Mouse (Mus musculus) hindbrain, postnatal 0 days (tissue): ENCODE measurements around the gene Serpina12. TPM values are rescaled to one million over a fixed set of nuclear protein-coding genes. Genes with fewer than 3 reads are reported as not detected.

Experiments
- ATAC-seq: fragments of 200-750 bp; cut with Nextera tagmentation; 2 replicates; pipeline ENCODE4 v1.8.0; 2017; ENCODE audit warnings: mild to moderate bottlenecking, moderate TSS enrichment, moderate library complexity
- DNase-seq: peaks from one replicate; pipeline ENCODE4 v3.0.0-alpha.2; 2015; ENCODE audit warnings: low spot score
- H3K27ac ChIP-seq: fragments of 300-500 bp; sonication (generic); 2 replicates; pipeline ENCODE4 v1.5.1; 2014; ENCODE audit warnings: mild to moderate bottlenecking
- H3K27me3 ChIP-seq: fragments of 300-500 bp; sonication (generic); 2 replicates; pipeline ENCODE4 v1.6.1; 2014; ENCODE audit warnings: low read length, mixed read lengths; ENCODE audit not compliant: insufficient read depth
- H3K36me3 ChIP-seq: fragments of 300-500 bp; sonication (generic); 2 replicates; pipeline ENCODE4 v1.6.1; 2014; ENCODE audit warnings: low read length, mixed read lengths; ENCODE audit not compliant: insufficient read depth
- H3K4me1 ChIP-seq: fragments of 300-500 bp; sonication (generic); 2 replicates; pipeline ENCODE4 v1.6.1; 2014; ENCODE audit warnings: antibody characterized with exemption, low read length, mixed read lengths; ENCODE audit not compliant: insufficient read depth
- H3K4me2 ChIP-seq: fragments of 300-500 bp; sonication (generic); 2 replicates; pipeline ENCODE4 v1.6.1; 2014; ENCODE audit warnings: low read depth, mild to moderate bottlenecking, low read length, moderate library complexity, mixed read lengths
- H3K4me3 ChIP-seq: fragments of 300-500 bp; sonication (generic); 2 replicates; pipeline ENCODE4 v1.5.1; 2014; ENCODE audit warnings: low read length
- H3K9ac ChIP-seq: fragments of 300-500 bp; sonication (generic); replicated peaks from 2 replicates; pipeline ENCODE4 v1.6.1; 2014; ENCODE audit warnings: mild to moderate bottlenecking, low read length, moderate library complexity, mixed read lengths
- H3K9me3 ChIP-seq: fragments of 300-500 bp; sonication (generic); 2 replicates; pipeline ENCODE4 v1.6.1; 2016; ENCODE audit warnings: low read length, mixed read lengths
- CTCF ChIP-seq: IDR thresholded peaks from 2 replicates; pipeline ENCODE4 v1.5.1; 2016; ENCODE audit warnings: antibody characterized with exemption, control low read depth, low read depth
- WGBS: fragments of 180-500 bp; shearing (Covaris S2); extraction: QIAGEN DNeasy Blood & Tissue Kit; methylation state at CpG from one replicate; pipeline ENCODE4 v1.1.7; 2014; 5-methylcytosine and 5-hydroxymethylcytosine counted together
- polyA plus RNA-seq: library from polyadenylated mRNA; unstranded; fragments of >200 nt; fragmentation: Nextera tagmentation; extraction: Ambion mirVana; gene quantifications from 2 replicates; pipeline ENCODE4 v1.2.1, GENCODE M21; 2015
- total RNA-seq: library from RNA; depleted of rRNA; stranded (reverse); fragments of >200 nt; gene quantifications from 2 replicates; pipeline ENCODE4 v1.2.3, GENCODE M21; 2014

Serpina12 gene
- total and polyA plus RNA-seq, 2 experiments from 2014 or later, result not detected

GRCm38 (mm10) chr12:104066241-104066640 is 22.0 kb upstream of the Serpina12 start:
- ATAC-seq (no peak), DNase-seq (peak; percentile 84)
- no peak overlapping the region for H3K9ac ChIP-seq
- no peak overlapping the region for H3K4me2 ChIP-seq
- no peaks in the 10 kb centered on the region for H3K9me3 ChIP-seq
- H3K27me3 ChIP-seq, result no peaks in the 10 kb centered on the region
- no peaks in the 10 kb centered on the region for H3K36me3 ChIP-seq
- H3K4me1 ChIP-seq, result no peaks in the 10 kb centered on the region
- no peak overlapping the region for H3K27ac ChIP-seq
- no peak overlapping the region for H3K4me3 ChIP-seq
- 25% methylated on average over 8 of the region's 8 CpGs for WGBS
- TF ChIP-seq CTCF, result peak; percentile 85

GRCm38 (mm10) chr12:104064996-104065395 is 20.8 kb upstream of the Serpina12 start:
- no peak for DNase-seq
- Histone ChIP-seq H3K36me3 (no peaks in the 10 kb centered on the region), H3K27ac (no peak overlapping the region), H3K9ac (no peak overlapping the region), H3K4me1 (no peaks in the 10 kb centered on the region), H3K27me3 (no peaks in the 10 kb centered on the region), H3K4me3 (no peak overlapping the region), H3K9me3 (no peaks in the 10 kb centered on the region), H3K4me2 (no peak overlapping the region)
- TF ChIP-seq CTCF, result no peak
- ATAC-seq, result no peak
- 75% methylated on average over 4 of the region's 4 CpGs for WGBS

GRCm38 (mm10) chr12:104064532-104064931 is 20.3 kb upstream of the Serpina12 start:
- no peak for ATAC-seq
- WGBS, result 51% methylated on average over 4 of the region's 4 CpGs
- Histone ChIP-seq H3K9me3 (no peaks in the 10 kb centered on the region), H3K27ac (no peak overlapping the region), H3K4me3 (no peak overlapping the region), H3K9ac (no peak overlapping the region), H3K4me2 (no peak overlapping the region), H3K27me3 (no peaks in the 10 kb centered on the region), H3K4me1 (no peaks in the 10 kb centered on the region), H3K36me3 (no peaks in the 10 kb centered on the region)
- no peak for TF ChIP-seq CTCF
- no peak for DNase-seq

GRCm38 (mm10) chr12:104061862-104062261 is 17.6 kb upstream of the Serpina12 start:
- Histone ChIP-seq H3K27me3 (no peaks in the 10 kb centered on the region), H3K9me3 (no peaks in the 10 kb centered on the region), H3K4me3 (no peak overlapping the region), H3K4me2 (no peak overlapping the region), H3K9ac (no peak overlapping the region), H3K36me3 (no peaks in the 10 kb centered on the region), H3K4me1 (peaks cover 5% of the 10 kb centered on the region; the same call in 1 of the 2 replicates), H3K27ac (no peak overlapping the region)
- ATAC-seq, result no peak
- no peak for TF ChIP-seq CTCF
- 57% methylated on average over 2 of the region's 2 CpGs for WGBS
- DNase-seq, result no peak

DNA sequence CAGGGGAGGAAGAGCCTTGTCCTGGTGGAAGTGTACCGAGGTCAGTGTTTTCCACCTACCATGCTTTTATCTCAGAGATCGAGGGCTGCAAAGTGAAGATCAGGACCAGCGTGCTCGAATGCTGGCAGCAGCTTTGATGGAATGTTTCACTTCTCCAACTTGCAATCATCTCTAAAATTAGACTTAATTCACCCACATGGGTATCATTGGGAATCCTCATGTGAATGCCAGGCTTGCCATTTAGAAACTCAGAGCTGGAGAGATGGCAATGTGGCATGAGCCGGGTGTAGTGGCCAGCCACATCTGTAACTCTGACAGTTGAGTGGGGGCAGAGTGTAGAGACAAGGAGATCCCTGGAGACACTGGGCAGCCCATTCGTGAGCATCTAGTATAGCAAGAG is 15.9 kb upstream of the Serpina12 start:
- no peaks in the 10 kb centered on the region for H3K27me3 ChIP-seq
- no peak for TF ChIP-seq CTCF
- no peak overlapping the region for H3K4me3 ChIP-seq
- H3K36me3 ChIP-seq, result no peaks in the 10 kb centered on the region
- no peak overlapping the region for H3K9ac ChIP-seq
- H3K4me1 ChIP-seq, result peaks cover 5% of the 10 kb centered on the region; the same call in 1 of the 2 replicates
- DNase-seq (no peak), ATAC-seq (no peak)
- WGBS, result 72% methylated on average over 6 of the region's 6 CpGs
- H3K9me3 ChIP-seq, result no peaks in the 10 kb centered on the region
- H3K27ac ChIP-seq, result no peak overlapping the region
- no peak overlapping the region for H3K4me2 ChIP-seq

GRCm38 (mm10) chr12:104057531-104057930 is 13.3 kb upstream of the Serpina12 start:
- 81% methylated on average over 7 of the region's 7 CpGs for WGBS
- H3K36me3 ChIP-seq, result no peaks in the 10 kb centered on the region

DNA sequence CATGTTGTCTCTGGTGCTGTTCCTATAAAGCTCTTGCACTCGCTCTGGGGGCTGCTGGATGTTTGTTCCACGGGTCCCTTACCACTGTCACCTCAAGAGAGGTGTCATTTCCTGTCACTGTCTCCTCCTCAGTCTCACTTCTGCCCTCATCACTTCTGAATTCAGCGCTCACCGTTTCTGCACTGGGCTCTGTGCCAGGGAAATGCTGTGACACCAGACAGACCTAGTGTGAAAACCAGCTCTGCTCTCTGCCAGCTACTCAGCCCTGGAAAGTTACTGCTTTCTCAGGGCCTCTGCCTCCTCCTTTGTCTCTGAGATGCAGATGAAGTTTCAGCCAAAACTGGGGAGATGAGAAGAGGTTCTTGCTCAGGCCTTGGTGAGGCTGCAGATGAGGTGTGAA is 12.8 kb upstream of the Serpina12 start:
- TF ChIP-seq CTCF, result no peak
- Histone ChIP-seq H3K27ac (no peak overlapping the region), H3K9ac (no peak overlapping the region), H3K9me3 (no peaks in the 10 kb centered on the region), H3K4me3 (no peak overlapping the region), H3K36me3 (no peaks in the 10 kb centered on the region), H3K4me2 (no peak overlapping the region), H3K27me3 (no peaks in the 10 kb centered on the region), H3K4me1 (peaks cover 5% of the 10 kb centered on the region; the same call in 1 of the 2 replicates)
- ATAC-seq, result no peak
- WGBS, result 36% methylated on average over 4 of the region's 4 CpGs
- peak; percentile 53 for DNase-seq

More at GRCm38 (mm10) chr12:104057531-104057930, 13.3 kb upstream of the Serpina12 start:
- Histone ChIP-seq H3K4me3 (no peak overlapping the region), H3K4me1 (peaks cover 5% of the 10 kb centered on the region; the same call in 1 of the 2 replicates), H3K9me3 (no peaks in the 10 kb centered on the region), H3K27me3 (no peaks in the 10 kb centered on the region), H3K27ac (no peak overlapping the region), H3K4me2 (no peak overlapping the region), H3K9ac (no peak overlapping the region)
- ATAC-seq (no peak), DNase-seq (no peak)
- no peak for TF ChIP-seq CTCF
